Mouse (Mus musculus): ENCODE measurements at regions not wholly inside any gene's neighbourhood (a gene's known extent, or its start where the extent isn't known, plus 50 kb on each side); places are given as distances from the start of the nearest gene placed in this dataset.

- DNase-seq (ENCODE audit: low read depth, low spot score), result no peak
Observed at GRCm38 (mm10) chrX:140164859-140165258, 102.2 kb downstream of the Pih1h3b start.

GRCm38 (mm10) chrX:140165966-140166365 is 103.3 kb downstream of the Pih1h3b start:
- no peak for DNase-seq (ENCODE audit: low read depth, low spot score)

- DNase-seq (ENCODE audit: low read depth, low spot score), result no peak
Observed at GRCm38 (mm10) chrX:140179850-140180249, 117.2 kb downstream of the Pih1h3b start.

- DNase-seq (ENCODE audit: low read depth, low spot score), result no peak
Observed at GRCm38 (mm10) chrX:140183003-140183402, 120.3 kb downstream of the Pih1h3b start.

- DNase-seq (ENCODE audit: low read depth, low spot score), result no peak
Observed at GRCm38 (mm10) chrX:140203676-140204075, 138.4 kb upstream of the Frmpd3 start.

- DNase-seq (ENCODE audit: low read depth, low spot score), result no peak
Observed at GRCm38 (mm10) chrX:140208791-140209190, 133.3 kb upstream of the Frmpd3 start.

- peak; percentile 59 for DNase-seq (ENCODE audit: low read depth, low spot score)
Observed at GRCm38 (mm10) chrX:140212644-140213361, 129.3 kb upstream of the Frmpd3 start.

- no peak for DNase-seq (ENCODE audit: low read depth, low spot score)
Observed at GRCm38 (mm10) chrX:140214198-140214849, 127.7 kb upstream of the Frmpd3 start.

GRCm38 (mm10) chrX:140255790-140256189 is 86.3 kb upstream of the Frmpd3 start:
- DNase-seq (ENCODE audit: low read depth, low spot score), result no peak

- no peak for DNase-seq (ENCODE audit: low read depth, low spot score)
Observed at GRCm38 (mm10) chrX:140269742-140270457, 72.2 kb upstream of the Frmpd3 start.

GRCm38 (mm10) chrX:140277327-140277947 is 64.6 kb upstream of the Frmpd3 start:
- peak; percentile 10 for DNase-seq (ENCODE audit: low read depth, low spot score)

GRCm38 (mm10) chrX:140277978-140278729 is 63.9 kb upstream of the Frmpd3 start:
- DNase-seq (ENCODE audit: low read depth, low spot score), result peak; percentile 14

GRCm38 (mm10) chrX:140279266-140279665 is 62.8 kb upstream of the Frmpd3 start:
- peak; percentile 34 for DNase-seq (ENCODE audit: low read depth, low spot score)

GRCm38 (mm10) chrX:140280016-140280415 is 62.0 kb upstream of the Frmpd3 start:
- DNase-seq (ENCODE audit: low read depth, low spot score), result no peak
